Mouse (Mus musculus) lung, postnatal 0 days (tissue): ENCODE measurements around the gene Babam2. TPM values are rescaled to one million over a fixed set of nuclear protein-coding genes. Genes with fewer than 3 reads are reported as not detected.

ENCODE experiments used
- ATAC-seq: fragments of 200-750 bp; cut with Nextera tagmentation; 2 replicates; pipeline ENCODE4 v1.8.0; 2017; ENCODE audit warnings: moderate library complexity
- DNase-seq: peaks from one replicate; pipeline ENCODE4 v3.0.0-alpha.2; 2016; ENCODE audit warnings: low spot score
- H3K27ac ChIP-seq: fragments of 300-500 bp; sonication (generic); 2 replicates; pipeline ENCODE4 v1.5.1; 2014; ENCODE audit warnings: antibody characterized with exemption, mild to moderate bottlenecking, low read length, mixed read lengths
- H3K27me3 ChIP-seq: fragments of 300-500 bp; sonication (generic); replicated peaks from 2 replicates; pipeline ENCODE4 v1.6.1; 2014; ENCODE audit warnings: low read length, mixed read lengths; ENCODE audit not compliant: insufficient read depth
- H3K36me3 ChIP-seq: fragments of 300-500 bp; sonication (generic); 2 replicates; pipeline ENCODE4 v1.6.1; 2014; ENCODE audit warnings: low read length, mixed read lengths; ENCODE audit not compliant: insufficient read depth
- H3K4me1 ChIP-seq: fragments of 300-500 bp; sonication (generic); 2 replicates; pipeline ENCODE4 v1.6.1; 2014; ENCODE audit warnings: antibody characterized with exemption, low read depth, low read length, mixed read lengths; ENCODE audit not compliant: insufficient read depth
- H3K4me2 ChIP-seq: fragments of 300-500 bp; sonication (generic); replicated peaks from 2 replicates; pipeline ENCODE4 v1.6.1; 2014; ENCODE audit warnings: low read depth, mild to moderate bottlenecking, low read length, moderate library complexity, mixed read lengths
- H3K4me3 ChIP-seq: fragments of 300-500 bp; sonication (generic); 2 replicates; pipeline ENCODE4 v1.5.1; 2014; ENCODE audit warnings: low read depth, low read length
- H3K9ac ChIP-seq: fragments of 300-500 bp; sonication (generic); replicated peaks from 2 replicates; pipeline ENCODE4 v1.6.1; 2014; ENCODE audit warnings: low read depth, mild to moderate bottlenecking
- H3K9me3 ChIP-seq: fragments of 300-500 bp; sonication (generic); 2 replicates; pipeline ENCODE4 v1.6.1; 2016; ENCODE audit warnings: low read length, mixed read lengths
- CTCF ChIP-seq: IDR thresholded peaks from 2 replicates; pipeline ENCODE4 v1.5.1; 2016; ENCODE audit warnings: antibody characterized with exemption, mild to moderate bottlenecking
- EP300 ChIP-seq: IDR thresholded peaks from 2 replicates; pipeline ENCODE4 v1.6.1; 2016; ENCODE audit warnings: antibody characterized with exemption, mild to moderate bottlenecking, control low read depth
- WGBS: fragments of 180-500 bp; shearing (Covaris S2); extraction: QIAGEN DNeasy Blood & Tissue Kit; methylation state at CpG from one replicate; pipeline ENCODE4 v1.1.7; 2014; 5-methylcytosine and 5-hydroxymethylcytosine counted together
- polyA plus RNA-seq: library from polyadenylated mRNA; unstranded; fragments of >200 nt; fragmentation: Nextera tagmentation; extraction: Ambion mirVana; gene quantifications from 2 replicates; pipeline ENCODE4 v1.2.1, GENCODE M21; 2015

Gene Babam2
- polyA plus RNA-seq, 1 experiment from 2014 or later: 39.4 TPM

DNA sequence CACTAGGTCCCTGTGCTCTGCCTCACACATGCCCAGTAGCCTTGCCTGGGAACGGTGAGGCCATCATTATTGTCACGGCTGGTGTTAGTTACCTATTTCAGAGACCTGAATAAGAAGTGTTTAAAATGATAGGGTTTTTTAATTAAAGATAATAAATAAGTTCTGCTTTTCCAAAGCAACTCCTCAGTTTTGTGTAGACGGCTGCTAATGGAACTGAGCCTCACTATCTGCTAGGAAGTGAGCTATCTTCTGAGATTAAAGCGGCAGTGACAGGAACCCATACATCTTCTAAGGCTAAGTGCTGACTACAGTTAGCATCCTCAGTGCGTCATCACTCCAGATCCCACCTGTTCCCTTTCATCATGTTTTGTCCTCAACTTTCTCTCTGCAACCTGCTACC, 284.6 kb downstream of the Babam2 start:
- H3K9me3 ChIP-seq: no peaks in the 10 kb centered on the region
- H3K9ac ChIP-seq: no peak overlapping the region
- H3K36me3 ChIP-seq: no peaks in the 10 kb centered on the region
- no peak overlapping the region for H3K27ac ChIP-seq
- no peak overlapping the region for H3K4me2 ChIP-seq
- TF ChIP-seq EP300 (no peak), CTCF (no peak)
- DNase-seq (no peak), ATAC-seq (no peak)
- no peaks in the 10 kb centered on the region for H3K4me1 ChIP-seq
- H3K4me3 ChIP-seq: no peak overlapping the region
- H3K27me3 ChIP-seq: no peaks in the 10 kb centered on the region
- 65% methylated on average over 5 of the region's 5 CpGs for WGBS

DNA sequence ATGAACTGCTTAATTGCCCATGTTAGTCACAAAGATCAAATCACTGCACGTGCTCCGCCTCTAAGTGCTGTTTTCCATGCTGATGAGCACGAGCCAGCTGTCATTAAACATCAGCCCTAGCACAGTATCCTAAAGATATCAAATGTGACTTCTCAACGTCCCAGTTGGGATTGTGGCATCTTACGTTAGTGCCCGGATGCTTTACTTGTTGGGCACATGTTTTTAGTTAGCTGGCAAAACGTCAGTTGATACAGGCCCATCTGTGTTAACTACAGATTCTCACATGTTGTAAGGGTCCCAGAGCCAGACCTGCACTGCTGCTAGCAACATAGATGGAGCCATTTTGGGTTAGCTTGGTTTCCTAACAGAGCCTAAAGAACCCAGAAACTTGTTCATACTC, 285.7 kb downstream of the Babam2 start:
- no peak for DNase-seq
- ATAC-seq: no peak
- H3K9me3 ChIP-seq: no peaks in the 10 kb centered on the region
- H3K27ac ChIP-seq: no peak overlapping the region
- WGBS: 88% methylated on average over 7 of the region's 7 CpGs
- TF ChIP-seq CTCF (no peak), EP300 (no peak)
- no peaks in the 10 kb centered on the region for H3K4me1 ChIP-seq
- no peaks in the 10 kb centered on the region for H3K27me3 ChIP-seq
- H3K9ac ChIP-seq: no peak overlapping the region
- H3K36me3 ChIP-seq: no peaks in the 10 kb centered on the region
- no peak overlapping the region for H3K4me3 ChIP-seq
- H3K4me2 ChIP-seq: no peak overlapping the region

- Histone ChIP-seq H3K27ac (no peak overlapping the region), H3K4me2 (no peak overlapping the region), H3K9ac (no peak overlapping the region), H3K4me1 (no peaks in the 10 kb centered on the region), H3K4me3 (no peak overlapping the region), H3K36me3 (no peaks in the 10 kb centered on the region), H3K9me3 (no peaks in the 10 kb centered on the region), H3K27me3 (no peaks in the 10 kb centered on the region)
- ATAC-seq (no peak), DNase-seq (peak; percentile 13)
- TF ChIP-seq EP300 (no peak), CTCF (no peak)
- WGBS: 75% methylated on average over 2 of the region's 2 CpGs
Measured at GRCm38 (mm10) chr5:31983817-31984368, 286.4 kb downstream of the Babam2 start.

DNA sequence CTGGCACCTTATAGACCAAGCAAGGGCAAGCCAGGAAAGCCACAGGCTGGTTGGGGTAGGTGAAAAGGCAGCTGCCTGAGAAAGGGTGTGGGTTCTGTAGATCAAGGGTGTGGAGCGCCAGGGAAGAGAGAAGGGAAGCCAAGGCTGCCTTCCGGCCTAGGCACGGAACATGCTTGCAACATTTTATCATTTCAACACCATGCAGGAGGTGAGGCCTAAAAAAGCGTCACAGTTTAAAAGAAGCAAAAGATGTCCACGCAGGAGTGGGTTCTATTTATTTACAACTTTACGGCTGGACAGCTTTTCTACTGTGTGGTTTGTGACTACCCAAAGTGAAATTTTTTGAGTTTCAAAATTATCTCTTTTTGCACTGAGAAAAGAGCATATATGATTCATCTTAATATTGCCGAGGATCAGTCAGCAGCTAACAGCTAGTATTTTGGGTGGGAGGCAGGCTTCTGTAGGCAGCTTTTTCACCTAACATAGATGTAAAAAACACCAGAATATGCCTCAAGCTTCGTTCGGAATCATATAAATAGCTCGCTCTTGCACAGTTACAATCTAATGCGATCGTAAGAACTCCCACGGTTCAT, 287.0 kb downstream of the Babam2 start:
- 78% methylated on average over 13 of the region's 13 CpGs for WGBS
- Histone ChIP-seq H3K4me1 (no peaks in the 10 kb centered on the region), H3K27ac (no peak overlapping the region), H3K27me3 (no peaks in the 10 kb centered on the region), H3K9ac (no peak overlapping the region), H3K36me3 (no peaks in the 10 kb centered on the region), H3K4me3 (no peak overlapping the region), H3K4me2 (no peak overlapping the region), H3K9me3 (no peaks in the 10 kb centered on the region)
- DNase-seq: peak; percentile 60
- no peak for TF ChIP-seq EP300
- ATAC-seq: no peak

DNA sequence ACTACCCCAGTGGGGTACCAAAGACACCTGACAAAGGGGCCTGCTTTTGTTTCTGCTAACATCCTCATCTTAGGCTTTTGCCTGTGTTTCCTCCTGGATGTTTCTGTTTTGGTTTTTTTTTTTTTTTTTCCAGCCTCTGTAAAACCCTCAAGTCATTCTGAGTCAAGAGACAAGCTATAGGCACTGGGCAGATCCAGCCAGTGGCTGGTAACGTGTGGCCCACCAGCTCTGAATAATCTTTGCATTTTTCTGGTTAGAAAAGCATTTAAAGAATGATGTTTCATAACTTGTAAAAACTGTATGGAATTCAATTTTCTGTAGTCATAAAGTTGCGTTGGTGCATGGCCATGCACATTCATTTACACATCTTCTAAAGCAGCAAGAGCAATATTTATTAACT, 287.5 kb downstream of the Babam2 start:
- ATAC-seq (no peak), DNase-seq (no peak)
- H3K4me2 ChIP-seq: no peak overlapping the region
- H3K4me3 ChIP-seq: no peak overlapping the region
- no peaks in the 10 kb centered on the region for H3K4me1 ChIP-seq
- TF ChIP-seq CTCF: no peak
- TF ChIP-seq EP300: no peak
- H3K27ac ChIP-seq: no peak overlapping the region
- H3K36me3 ChIP-seq: no peaks in the 10 kb centered on the region
- 52% methylated on average over 2 of the region's 2 CpGs for WGBS
- H3K9me3 ChIP-seq: no peaks in the 10 kb centered on the region
- H3K27me3 ChIP-seq: no peaks in the 10 kb centered on the region
- no peak overlapping the region for H3K9ac ChIP-seq

DNA sequence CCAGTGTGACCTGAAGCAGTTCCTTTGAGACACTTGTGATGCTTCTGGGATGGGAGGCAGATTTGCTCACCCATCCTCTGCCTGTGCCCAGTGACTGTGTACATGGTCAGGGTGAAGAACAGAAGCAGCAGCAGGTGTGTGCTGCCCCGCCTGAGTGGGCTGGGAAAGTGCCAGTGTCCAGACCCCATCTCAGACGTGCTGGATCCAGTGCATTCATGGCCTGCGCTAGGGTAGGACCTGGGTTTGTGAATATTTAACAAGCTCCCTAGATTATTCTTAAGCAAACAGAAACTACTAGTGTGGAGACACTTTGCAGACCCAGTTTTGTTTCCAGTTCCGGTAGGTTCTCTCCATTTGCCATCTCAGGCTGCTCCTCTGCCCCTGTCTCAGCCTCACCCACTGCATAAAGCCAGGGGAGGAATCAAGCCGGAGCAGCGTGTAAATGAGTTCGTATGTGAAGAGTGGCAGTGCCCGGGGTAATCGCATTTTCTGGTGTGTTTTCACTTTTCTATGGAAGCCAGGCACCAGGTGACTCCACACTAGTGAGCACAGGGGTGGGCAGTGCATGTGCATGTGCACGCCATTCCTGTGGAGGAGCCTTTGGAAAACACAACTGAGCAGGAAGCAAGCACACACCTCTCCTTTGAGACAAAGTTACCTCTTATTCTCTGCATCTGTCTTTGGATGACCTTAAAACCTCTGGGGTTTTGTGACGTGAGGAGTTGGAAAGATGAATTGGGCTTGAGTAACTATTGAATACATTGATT, 290.2 kb downstream of the Babam2 start:
- no peak for ATAC-seq
- Histone ChIP-seq H3K4me3 (no peak overlapping the region), H3K9ac (no peak overlapping the region), H3K4me2 (no peak overlapping the region), H3K27ac (no peak overlapping the region), H3K4me1 (no peaks in the 10 kb centered on the region), H3K9me3 (no peaks in the 10 kb centered on the region), H3K27me3 (no peaks in the 10 kb centered on the region), H3K36me3 (no peaks in the 10 kb centered on the region)
- WGBS: 73% methylated on average over 11 of the region's 11 CpGs
- no peak for DNase-seq
- no peak for TF ChIP-seq CTCF
- TF ChIP-seq EP300: no peak
